Mouse (Mus musculus): Measurements from ENCODE around the gene Dnajc6.

DNA sequence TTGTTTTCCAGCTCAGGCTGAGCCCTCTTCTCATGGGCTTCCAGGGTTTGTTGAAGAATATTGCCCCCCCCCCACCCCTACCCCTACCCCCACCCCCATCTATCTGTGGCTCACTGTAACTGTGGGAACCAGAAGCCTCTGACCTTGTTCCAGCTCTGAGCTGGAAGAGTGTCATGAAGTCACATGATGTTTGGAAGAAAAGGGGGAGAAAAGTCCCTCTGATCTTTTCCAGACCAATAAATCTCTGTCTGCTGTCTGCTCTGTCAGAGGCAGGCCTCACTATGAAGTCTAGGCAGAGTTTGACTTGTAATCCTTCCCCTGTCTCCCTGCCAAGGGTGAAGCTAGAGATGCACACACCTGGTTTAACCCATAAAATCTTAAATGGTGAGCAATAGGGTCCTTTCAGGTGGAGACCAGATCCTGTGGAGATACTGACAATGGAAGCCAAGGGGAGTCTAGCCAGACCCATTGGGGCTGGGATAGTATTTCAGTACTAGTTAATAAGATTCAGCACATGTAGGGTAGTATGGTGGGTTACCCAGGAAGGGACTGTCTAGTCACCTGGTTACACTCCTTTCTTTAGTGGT, 2.7 kb upstream of the Dnajc6 start:
- TF ChIP-seq POLR2A (IDR thresholded peaks at IDR 0.05; ENCODE audit: insufficient read length, low read depth): no peak
- TF ChIP-seq MYOD1 (IDR thresholded peaks at IDR 0.05; ENCODE audit: control insufficient read depth in 1 of 3, insufficient read length in 2 of 3, low read depth in 2 of 3): no peak
- TF ChIP-seq USF1 (IDR thresholded peaks at IDR 0.05; ENCODE audit: low read depth): no peak
- TF ChIP-seq POLR2AphosphoS2 (IDR thresholded peaks at IDR 0.05; ENCODE audit: insufficient read length, low read depth): no peak
- no peak for TF ChIP-seq MAX (IDR thresholded peaks at IDR 0.05; ENCODE audit: low read depth)
- no peak for TF ChIP-seq SRF (IDR thresholded peaks at IDR 0.05; ENCODE audit: control insufficient read depth, insufficient read length, low read depth)
- TF ChIP-seq REST (IDR thresholded peaks at IDR 0.05; ENCODE audit: insufficient read depth, insufficient read length): no peak
- TF ChIP-seq MYOG (IDR thresholded peaks at IDR 0.05; ENCODE audit: control insufficient read depth in 1 of 3, insufficient read depth in 1 of 3, insufficient read length in 2 of 3, low read depth in 2 of 3): no peak
- no peak for TF ChIP-seq TCF3 (IDR thresholded peaks at IDR 0.05; ENCODE audit: insufficient read length, low read depth)
- no peak for TF ChIP-seq CEBPB (IDR thresholded peaks at IDR 0.05; ENCODE audit: insufficient read depth, poor library complexity, severe bottlenecking)
- TF ChIP-seq E2F4 (IDR thresholded peaks at IDR 0.05; ENCODE audit: insufficient read depth): no peak
- TF ChIP-seq TCF12 (IDR thresholded peaks at IDR 0.05; ENCODE audit: insufficient read depth, poor library complexity, severe bottlenecking): no peak

All from myocyte (in vitro differentiated cells).